Mouse (Mus musculus) kidney, embryonic 14.5 days (tissue): ENCODE measurements at regions not wholly inside any gene's neighbourhood (a gene's known extent, or its start where the extent isn't known, plus 50 kb on each side); places are given as distances from the start of the nearest gene placed in this dataset.

Experiments used
- ATAC-seq: fragments of 200-750 bp; cut with Nextera tagmentation; 2 replicates; pipeline ENCODE4 v1.8.0; 2017; ENCODE audit warnings: moderate number of reproducible peaks, mild to moderate bottlenecking, moderate TSS enrichment, moderate library complexity; ENCODE audit not compliant: low FRiP score, low TSS enrichment
- H3K27ac ChIP-seq: fragments of 300-500 bp; sonication (generic); 2 replicates; pipeline ENCODE4 v1.5.1; 2014; ENCODE audit warnings: low read depth, mild to moderate bottlenecking, low read length, moderate library complexity, mixed read lengths
- H3K27me3 ChIP-seq: fragments of 300-500 bp; sonication (generic); 2 replicates; pipeline ENCODE4 v1.6.1; 2014; ENCODE audit warnings: mild to moderate bottlenecking, low read length; ENCODE audit not compliant: control insufficient read depth, insufficient read depth
- H3K36me3 ChIP-seq: fragments of 300-500 bp; sonication (generic); 2 replicates; pipeline ENCODE4 v1.6.1; 2014; ENCODE audit warnings: low read length, mixed read lengths; ENCODE audit not compliant: control insufficient read depth, insufficient read depth
- H3K4me1 ChIP-seq: fragments of 300-500 bp; sonication (generic); 2 replicates; pipeline ENCODE4 v1.6.1; 2014; ENCODE audit warnings: low read length, mixed read lengths; ENCODE audit not compliant: control insufficient read depth, insufficient read depth
- H3K4me2 ChIP-seq: fragments of 300-500 bp; sonication (generic); replicated peaks from 2 replicates; pipeline ENCODE4 v1.6.1; 2014; ENCODE audit warnings: low read depth, mild to moderate bottlenecking, low read length
- H3K4me3 ChIP-seq: fragments of 300-500 bp; sonication (generic); 2 replicates; pipeline ENCODE4 v1.5.1; 2014; ENCODE audit warnings: mild to moderate bottlenecking, low read length
- H3K9ac ChIP-seq: fragments of 300-500 bp; sonication (generic); 2 replicates; pipeline ENCODE4 v1.6.1; 2014; ENCODE audit warnings: low read depth, mild to moderate bottlenecking, low read length, moderate library complexity
- H3K9me3 ChIP-seq: fragments of 300-500 bp; sonication (generic); 2 replicates; pipeline ENCODE4 v1.6.1; 2016; ENCODE audit warnings: low read length; ENCODE audit not compliant: control insufficient read depth
- WGBS: fragments of 180-500 bp; shearing (Covaris S2); extraction: QIAGEN DNeasy Blood & Tissue Kit; methylation state at CpG from one replicate; pipeline ENCODE4 v1.1.7; 2014; 5-methylcytosine and 5-hydroxymethylcytosine counted together

GRCm38 (mm10) chr7:63833676-63834075 is 83.0 kb upstream of the E030018B13Rik start:
- no peaks in the 10 kb centered on the region for H3K9me3 ChIP-seq
- H3K9ac ChIP-seq: no peak overlapping the region
- no peak overlapping the region for H3K4me3 ChIP-seq
- H3K27me3 ChIP-seq: no peaks in the 10 kb centered on the region
- no peak overlapping the region for H3K4me2 ChIP-seq
- 86% methylated on average over 6 of the region's 6 CpGs for WGBS
- no peak for ATAC-seq
- no peak overlapping the region for H3K27ac ChIP-seq
- H3K4me1 ChIP-seq: no peaks in the 10 kb centered on the region
- H3K36me3 ChIP-seq: no peaks in the 10 kb centered on the region

- Histone ChIP-seq H3K9ac (no peak overlapping the region), H3K9me3 (no peaks in the 10 kb centered on the region), H3K27me3 (no peaks in the 10 kb centered on the region), H3K4me2 (no peak overlapping the region), H3K4me3 (no peak overlapping the region), H3K27ac (no peak overlapping the region), H3K36me3 (no peaks in the 10 kb centered on the region), H3K4me1 (no peaks in the 10 kb centered on the region)
- no peak for ATAC-seq
Measured at GRCm38 (mm10) chr7:63835958-63836357, 80.7 kb upstream of the E030018B13Rik start.
